Mouse (Mus musculus) CD4-positive, CD25-positive, alpha-beta regulatory T cell, adult 9 weeks (primary cell): Measurements from ENCODE around the gene Slc22a30. TPM values are rescaled to one million over a fixed set of nuclear protein-coding genes. Genes with fewer than 3 reads are reported as not detected.

ENCODE experiments used
- polyA plus RNA-seq: library from polyadenylated mRNA; unstranded; fragments of 100-300 nt; shearing (Covaris generic); gene quantifications from one replicate; pipeline ENCODE4 v1.2.1, GENCODE M21; 2017

Gene Slc22a30
- polyA plus RNA-seq: not detected

DNA sequence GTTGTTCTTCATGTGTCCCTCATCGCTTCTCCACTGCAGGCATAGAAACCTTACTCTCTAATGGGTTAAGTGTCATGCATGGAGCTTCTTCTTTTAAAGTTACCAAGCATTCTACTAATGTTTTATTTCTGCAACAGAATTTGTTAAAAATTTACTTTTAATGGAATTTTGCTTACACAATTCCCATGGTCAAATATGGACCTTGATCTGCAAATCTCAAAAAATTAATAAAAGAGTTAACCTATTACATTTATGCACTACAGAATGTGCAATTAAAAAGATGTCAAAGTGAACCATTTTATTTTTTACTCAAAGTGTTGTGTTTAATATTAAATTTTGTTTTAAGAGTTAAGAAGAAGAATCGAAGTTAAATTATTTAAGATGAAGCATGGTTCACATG lies at the start of gene Slc22a30:
Slc22a30 (minus strand) TSS at position 101 of the 400 bp plus-strand sequence.

Other genes with a start within 250 kb of the Slc22a30 start
- gene Slc22a29, start 186.2 kb downstream of the Slc22a30 start, polyA plus RNA-seq: not detected
- not detected for gene Slc22a8, start 186.1 kb upstream of the Slc22a30 start, polyA plus RNA-seq
- gene Slc22a6, start 212.9 kb upstream of the Slc22a30 start, polyA plus RNA-seq: not detected